Mouse (Mus musculus): ENCODE data around the gene Cobll1. TPM values are rescaled to one million over a fixed set of nuclear protein-coding genes. Genes with fewer than 3 reads are reported as not detected.

Cobll1 gene
- total RNA-seq, 1 experiment, result 2.2 TPM

GRCm38 (mm10) chr2:65161715-65162114 lies 77.5 kb downstream of the Cobll1 start:
- Histone ChIP-seq H3K27ac (ENCODE audit: insufficient read depth, low read depth, low read length, poor library complexity, severe bottlenecking) (no peak overlapping the region), H3K4me3 (ENCODE audit: insufficient read depth in 1 of 2, low read depth in 1 of 2, low read length in 2 of 2, poor library complexity in 1 of 2, severe bottlenecking in 1 of 2) (no peak overlapping the region), H3K4me1 (ENCODE audit: control insufficient read depth in 2 of 2, insufficient read depth in 2 of 2, low read length in 2 of 2, poor library complexity in 1 of 2) (no peaks in the 10 kb centered on the region), H3K9ac (ENCODE audit: insufficient read depth, low read depth, low read length, poor library complexity, severe bottlenecking) (no peak overlapping the region), H3K9me3 (ENCODE audit: control insufficient read depth, insufficient read depth, low read depth, low read length) (no peaks in the 10 kb centered on the region), H3K36me3 (ENCODE audit: control insufficient read depth, insufficient read depth, low read length, poor library complexity, severe bottlenecking) (no peaks in the 10 kb centered on the region)
- in situ Hi-C loops (cut with MboI; ENCODE audit: low sequenced_read_pairs in 2 of 2, unreplicated experiment in 2 of 2), result no loop called here
- no peak for DNase-seq (ENCODE audit: low read depth, low spot score)
- TF ChIP-seq ZC3H11A (IDR thresholded peaks at IDR 0.05; ENCODE audit: borderline replicate concordance, low read depth, low read length), result no peak
- TF ChIP-seq HCFC1 (IDR thresholded peaks at IDR 0.05; ENCODE audit: borderline replicate concordance, insufficient read depth, low read length), result no peak
- TF ChIP-seq MAFK (IDR thresholded peaks at IDR 0.05; ENCODE audit: insufficient read depth, low read depth, low read length), result no peak
- TF ChIP-seq CHD2 (IDR thresholded peaks at IDR 0.05; ENCODE audit: low read depth, low read length), result no peak
- TF ChIP-seq ZNF384 (IDR thresholded peaks at IDR 0.05; ENCODE audit: low read depth, low read length), result no peak

GRCm38 (mm10) chr2:65157981-65158651 lies 81.1 kb downstream of the Cobll1 start:
- DNase-seq (ENCODE audit: low read depth, low spot score), result no peak
- Histone ChIP-seq H3K9me3 (ENCODE audit: control insufficient read depth, insufficient read depth, low read depth, low read length) (no peaks in the 10 kb centered on the region), H3K27ac (ENCODE audit: insufficient read depth, low read depth, low read length, poor library complexity, severe bottlenecking) (no peak overlapping the region), H3K4me3 (ENCODE audit: insufficient read depth in 1 of 2, low read depth in 1 of 2, low read length in 2 of 2, poor library complexity in 1 of 2, severe bottlenecking in 1 of 2) (no peak overlapping the region), H3K36me3 (ENCODE audit: control insufficient read depth, insufficient read depth, low read length, poor library complexity, severe bottlenecking) (no peaks in the 10 kb centered on the region), H3K9ac (ENCODE audit: insufficient read depth, low read depth, low read length, poor library complexity, severe bottlenecking) (no peak overlapping the region), H3K4me1 (ENCODE audit: control insufficient read depth in 2 of 2, insufficient read depth in 2 of 2, low read length in 2 of 2, poor library complexity in 1 of 2) (no peaks in the 10 kb centered on the region)
- TF ChIP-seq ZC3H11A (IDR thresholded peaks at IDR 0.05; ENCODE audit: borderline replicate concordance, low read depth, low read length) (no peak), CHD2 (IDR thresholded peaks at IDR 0.05; ENCODE audit: low read depth, low read length) (no peak), HCFC1 (IDR thresholded peaks at IDR 0.05; ENCODE audit: borderline replicate concordance, insufficient read depth, low read length) (no peak), ZNF384 (IDR thresholded peaks at IDR 0.05; ENCODE audit: low read depth, low read length) (no peak), MAFK (IDR thresholded peaks at IDR 0.05; ENCODE audit: insufficient read depth, low read depth, low read length) (no peak)
- in situ Hi-C loops (cut with MboI; ENCODE audit: low sequenced_read_pairs in 2 of 2, unreplicated experiment in 2 of 2), result no loop called here

- no peak overlapping the region for H3K9ac ChIP-seq (ENCODE audit: insufficient read depth, low read depth, low read length, poor library complexity, severe bottlenecking)
- H3K27ac ChIP-seq (ENCODE audit: insufficient read depth, low read depth, low read length, poor library complexity, severe bottlenecking), result no peak overlapping the region
- H3K9me3 ChIP-seq (ENCODE audit: control insufficient read depth, insufficient read depth, low read depth, low read length), result no peaks in the 10 kb centered on the region
- no peak for DNase-seq (ENCODE audit: low read depth, low spot score)
- in situ Hi-C loops (cut with MboI; ENCODE audit: low sequenced_read_pairs in 2 of 2, unreplicated experiment in 2 of 2), result no loop called here
- no peak overlapping the region for H3K4me3 ChIP-seq (ENCODE audit: insufficient read depth in 1 of 2, low read depth in 1 of 2, low read length in 2 of 2, poor library complexity in 1 of 2, severe bottlenecking in 1 of 2)
- H3K4me1 ChIP-seq (ENCODE audit: control insufficient read depth in 2 of 2, insufficient read depth in 2 of 2, low read length in 2 of 2, poor library complexity in 1 of 2), result no peaks in the 10 kb centered on the region
- TF ChIP-seq ZNF384 (IDR thresholded peaks at IDR 0.05; ENCODE audit: low read depth, low read length) (no peak), ZC3H11A (IDR thresholded peaks at IDR 0.05; ENCODE audit: borderline replicate concordance, low read depth, low read length) (no peak), CHD2 (IDR thresholded peaks at IDR 0.05; ENCODE audit: low read depth, low read length) (no peak), MAFK (IDR thresholded peaks at IDR 0.05; ENCODE audit: insufficient read depth, low read depth, low read length) (no peak), HCFC1 (IDR thresholded peaks at IDR 0.05; ENCODE audit: borderline replicate concordance, insufficient read depth, low read length) (no peak)
- H3K36me3 ChIP-seq (ENCODE audit: control insufficient read depth, insufficient read depth, low read length, poor library complexity, severe bottlenecking), result no peaks in the 10 kb centered on the region
These were observed 81.9 kb downstream of the Cobll1 start for GRCm38 (mm10) chr2:65157325-65157724.

GRCm38 (mm10) chr2:65148928-65149327 lies 90.3 kb downstream of the Cobll1 start:
- no peak for DNase-seq (ENCODE audit: low read depth, low spot score)
- Histone ChIP-seq H3K4me1 (ENCODE audit: control insufficient read depth in 2 of 2, insufficient read depth in 2 of 2, low read length in 2 of 2, poor library complexity in 1 of 2) (no peaks in the 10 kb centered on the region), H3K27ac (ENCODE audit: insufficient read depth, low read depth, low read length, poor library complexity, severe bottlenecking) (no peak overlapping the region), H3K9me3 (ENCODE audit: control insufficient read depth, insufficient read depth, low read depth, low read length) (no peaks in the 10 kb centered on the region), H3K4me3 (ENCODE audit: insufficient read depth in 1 of 2, low read depth in 1 of 2, low read length in 2 of 2, poor library complexity in 1 of 2, severe bottlenecking in 1 of 2) (no peak overlapping the region), H3K9ac (ENCODE audit: insufficient read depth, low read depth, low read length, poor library complexity, severe bottlenecking) (no peak overlapping the region), H3K36me3 (ENCODE audit: control insufficient read depth, insufficient read depth, low read length, poor library complexity, severe bottlenecking) (no peaks in the 10 kb centered on the region)
- TF ChIP-seq ZC3H11A (IDR thresholded peaks at IDR 0.05; ENCODE audit: borderline replicate concordance, low read depth, low read length), result no peak
- no peak for TF ChIP-seq HCFC1 (IDR thresholded peaks at IDR 0.05; ENCODE audit: borderline replicate concordance, insufficient read depth, low read length)
- no peak for TF ChIP-seq MAFK (IDR thresholded peaks at IDR 0.05; ENCODE audit: insufficient read depth, low read depth, low read length)
- no peak for TF ChIP-seq CHD2 (IDR thresholded peaks at IDR 0.05; ENCODE audit: low read depth, low read length)
- TF ChIP-seq ZNF384 (IDR thresholded peaks at IDR 0.05; ENCODE audit: low read depth, low read length), result no peak
- in situ Hi-C loops (cut with MboI; ENCODE audit: low sequenced_read_pairs in 2 of 2, unreplicated experiment in 2 of 2), result loop anchor here (10.0 to 25.0 kb wide), 2 partner anchors 186 to 188 kb away; no protein-coding TSS in a partner anchor

Data from ES-E14 (cell line).